Mouse (Mus musculus): ENCODE measurements at regions not wholly inside any gene's neighbourhood (a gene's known extent, or its start where the extent isn't known, plus 50 kb on each side); places are given as distances from the start of the nearest gene placed in this dataset.

DNA sequence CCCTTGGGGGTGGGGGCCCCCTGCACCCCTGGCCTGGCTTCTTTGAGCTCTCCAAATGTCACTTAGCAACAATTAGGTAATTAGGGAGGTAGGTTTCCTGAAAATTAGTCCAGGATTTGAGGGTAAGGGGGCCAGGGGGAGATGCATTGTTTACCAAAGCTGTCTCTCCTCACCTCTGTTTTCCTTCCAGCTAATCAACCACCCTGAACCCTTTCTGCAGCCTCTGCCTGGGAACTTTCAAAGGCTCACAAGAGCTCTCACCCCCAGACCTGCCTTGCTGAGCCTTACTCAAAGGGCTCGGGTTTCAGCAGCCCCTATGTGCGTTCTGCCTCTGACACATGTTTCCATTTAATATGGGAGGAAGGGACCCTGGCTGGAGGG is 98.4 kb downstream of the Edn3 start:
- TF ChIP-seq CTCF (IDR thresholded peaks at IDR 0.05; ENCODE audit: control insufficient read depth, insufficient read depth, insufficient read length) (no peak), MYOD1 (IDR thresholded peaks at IDR 0.05; ENCODE audit: control insufficient read depth, insufficient read length, low read depth) (no peak), MAX (IDR thresholded peaks at IDR 0.05) (no peak), CEBPB (IDR thresholded peaks at IDR 0.05; ENCODE audit: low read depth) (no peak), USF1 (IDR thresholded peaks at IDR 0.05; ENCODE audit: low read depth) (no peak), FOSL1 (IDR thresholded peaks at IDR 0.05; ENCODE audit: insufficient read depth, low read length, poor library complexity, severe bottlenecking) (no peak)

Measured in C2C12 (cell line).